Mouse (Mus musculus) embryonic facial prominence, embryonic 10.5 days (tissue): ENCODE measurements at regions not wholly inside any gene's neighbourhood (a gene's known extent, or its start where the extent isn't known, plus 50 kb on each side); places are given as distances from the start of the nearest gene placed in this dataset.

ENCODE experiments used
- DNase-seq: peaks from one replicate; pipeline ENCODE4 v3.0.0-alpha.2; 2017; ENCODE audit warnings: low spot score
- H3K27ac ChIP-seq: fragments of 300-500 bp; sonication (generic); replicated peaks from 2 replicates; pipeline ENCODE4 v1.5.1; 2016; ENCODE audit warnings: mild to moderate bottlenecking
- H3K27me3 ChIP-seq: fragments of 300-500 bp; sonication (generic); replicated peaks from 2 replicates; pipeline ENCODE4 v1.6.1; 2016; ENCODE audit warnings: low read depth, mild to moderate bottlenecking; ENCODE audit not compliant: poor library complexity, severe bottlenecking
- H3K36me3 ChIP-seq: fragments of 300-500 bp; sonication (generic); replicated peaks from 2 replicates; pipeline ENCODE4 v1.6.1; 2016; ENCODE audit warnings: mild to moderate bottlenecking, moderate library complexity
- H3K4me1 ChIP-seq: fragments of 300-500 bp; sonication (generic); 2 replicates; pipeline ENCODE4 v1.6.1; 2016
- H3K4me3 ChIP-seq: fragments of 300-500 bp; sonication (generic); 2 replicates; pipeline ENCODE4 v1.5.1; 2016; ENCODE audit warnings: mild to moderate bottlenecking, moderate library complexity
- H3K9me3 ChIP-seq: fragments of 300-500 bp; sonication (generic); 2 replicates; pipeline ENCODE4 v1.6.1; 2016; ENCODE audit warnings: mild to moderate bottlenecking
- WGBS: fragments of 180-500 bp; shearing (Covaris S2); methylation state at CpG from one replicate; pipeline ENCODE4 v1.1.7; 2016; 5-methylcytosine and 5-hydroxymethylcytosine counted together

DNA sequence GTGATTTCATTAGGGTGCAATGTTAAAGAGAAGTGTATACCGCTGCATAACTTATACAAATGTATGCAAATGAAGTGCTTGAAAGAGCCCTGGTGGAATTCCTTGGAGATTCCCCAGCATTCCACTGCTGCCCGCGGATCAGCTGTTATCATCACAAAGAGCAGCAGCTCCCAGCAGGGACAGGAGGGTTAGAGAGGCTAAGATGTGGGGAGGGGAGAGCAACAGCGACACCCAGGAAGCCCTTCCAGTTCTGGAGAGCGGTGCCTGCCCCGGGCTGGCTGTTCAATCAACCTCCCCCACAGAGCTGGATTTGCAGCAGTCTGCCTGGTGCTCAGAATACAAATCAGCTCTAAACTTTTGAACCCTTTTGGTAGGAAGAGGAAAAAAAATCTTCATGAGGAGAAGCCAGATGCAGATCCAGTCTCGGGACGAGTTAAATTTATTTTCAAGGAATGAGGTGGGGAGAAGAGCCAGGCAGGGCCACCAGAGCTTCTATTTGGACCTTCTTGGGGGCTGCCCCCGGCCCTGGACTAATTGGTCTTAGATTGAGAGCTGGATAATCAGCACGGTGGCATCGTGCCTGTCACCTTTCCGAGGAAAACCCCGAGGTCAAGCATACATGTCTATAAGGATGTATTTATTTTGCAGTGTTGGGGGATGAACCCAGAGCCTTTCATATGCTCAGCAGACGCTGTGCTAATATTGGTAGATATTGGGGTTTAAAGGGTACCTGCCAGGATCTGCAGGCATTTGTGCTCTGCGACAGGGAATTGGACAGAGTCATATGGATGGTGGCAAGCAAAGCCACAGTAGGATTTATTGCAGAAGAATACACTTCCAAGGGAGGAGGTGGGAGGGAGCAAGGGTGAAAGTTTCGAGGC lies 344.7 kb downstream of the Eipr1 start:
- WGBS = 8% methylated on average over 16 of the region's 16 CpGs
- H3K4me3 ChIP-seq = peak overlapping the region; percentile 19; the same call in 1 of the 2 replicates
- H3K4me1 ChIP-seq = peaks cover 24% of the 10 kb centered on the region

DNA sequence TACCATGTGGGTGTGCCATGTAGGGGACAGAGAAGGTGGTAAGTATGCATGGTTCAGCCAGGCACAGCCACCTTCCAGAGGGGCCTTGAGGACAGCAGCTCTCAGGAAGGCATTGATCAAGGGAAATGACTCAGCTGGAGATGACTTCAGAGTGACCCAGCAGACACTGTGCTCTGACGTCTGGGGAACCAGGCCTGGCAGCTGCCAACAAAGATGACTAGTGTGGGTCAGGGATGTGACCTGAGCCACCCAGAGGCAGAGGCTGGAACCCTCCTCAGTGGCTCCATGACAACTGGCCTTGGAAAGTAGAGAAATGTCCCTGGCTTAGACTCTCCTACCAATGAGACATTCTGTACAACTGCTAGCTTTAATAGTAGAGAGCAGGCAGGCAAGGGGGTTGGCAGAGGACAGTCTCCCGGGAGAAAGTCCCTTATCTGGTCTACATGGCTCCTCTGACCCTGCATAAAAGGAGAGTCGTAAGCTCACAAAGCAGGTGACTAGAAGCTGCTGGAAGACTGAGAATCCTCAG lies 348.5 kb downstream of the Eipr1 start:
- 0 out of 2 replicates have a peak, but pooled peaks cover 7% of the 10 kb centered on the region for H3K27me3 ChIP-seq
- no peak overlapping the region for H3K4me3 ChIP-seq
- H3K27ac ChIP-seq = no peak overlapping the region
- no peak for DNase-seq
- H3K36me3 ChIP-seq = no peaks in the 10 kb centered on the region
- H3K4me1 ChIP-seq = peaks cover 20% of the 10 kb centered on the region
- 68% methylated on average over 3 of the region's 3 CpGs for WGBS
- no peaks in the 10 kb centered on the region for H3K9me3 ChIP-seq

More for the DNA sequence above, 344.7 kb downstream of the Eipr1 start:
- H3K36me3 ChIP-seq = no peaks in the 10 kb centered on the region
- 0 out of 2 replicates have a peak, but pooled peaks cover 7% of the 10 kb centered on the region for H3K27me3 ChIP-seq
- H3K9me3 ChIP-seq = no peaks in the 10 kb centered on the region
- H3K27ac ChIP-seq = peak overlapping the region; percentile 54; the same call in 1 of the 2 replicates
- peak; percentile 59 for DNase-seq

DNA sequence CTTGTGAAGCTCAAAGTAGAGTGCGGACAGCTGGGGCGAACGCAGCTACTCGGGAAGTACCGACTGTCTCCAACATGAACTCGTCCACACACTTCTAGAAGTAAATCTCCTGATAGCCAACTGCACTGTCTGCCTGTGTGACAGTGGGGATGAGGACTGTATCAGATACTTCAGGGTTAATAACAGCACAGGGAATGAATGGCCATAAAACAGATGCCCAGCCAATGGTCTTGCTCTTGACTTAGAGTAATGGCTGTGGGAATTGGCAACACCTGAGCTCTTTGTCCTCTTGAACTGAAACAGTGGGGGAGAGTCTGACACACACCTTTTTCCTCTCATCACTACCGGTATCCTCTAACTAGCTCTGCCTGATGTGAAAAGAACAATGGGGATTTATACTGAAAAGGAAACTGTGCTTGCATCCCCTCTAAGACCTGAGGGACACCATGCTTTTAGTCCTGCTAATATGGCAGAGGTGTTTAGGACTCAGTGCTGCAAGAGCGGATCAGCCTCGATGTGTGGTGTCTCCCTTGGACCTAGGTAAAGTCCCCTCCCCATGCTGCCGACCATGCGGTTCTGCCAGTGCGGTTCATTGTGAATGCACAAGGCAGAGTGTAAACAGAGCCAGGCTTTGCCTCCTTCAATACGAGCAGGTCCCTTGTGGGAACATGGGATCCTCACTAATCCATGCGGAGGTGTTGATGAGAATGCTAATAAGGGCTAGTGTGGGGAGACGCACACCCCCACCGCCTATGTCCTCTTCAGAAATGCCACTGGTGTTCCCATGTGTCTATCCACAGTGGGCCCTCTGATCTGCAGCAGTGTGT lies 355.5 kb downstream of the Eipr1 start:
- no peak overlapping the region for H3K4me3 ChIP-seq
- H3K27ac ChIP-seq = 0 out of 2 replicates have a peak overlapping the region, but pooled peaks have one; percentile 19
- H3K27me3 ChIP-seq = no peaks in the 10 kb centered on the region
- no peak for DNase-seq
- no peaks in the 10 kb centered on the region for H3K36me3 ChIP-seq
- 77% methylated on average over 16 of the region's 16 CpGs for WGBS
- H3K4me1 ChIP-seq = no peaks in the 10 kb centered on the region
- H3K9me3 ChIP-seq = no peaks in the 10 kb centered on the region

DNA sequence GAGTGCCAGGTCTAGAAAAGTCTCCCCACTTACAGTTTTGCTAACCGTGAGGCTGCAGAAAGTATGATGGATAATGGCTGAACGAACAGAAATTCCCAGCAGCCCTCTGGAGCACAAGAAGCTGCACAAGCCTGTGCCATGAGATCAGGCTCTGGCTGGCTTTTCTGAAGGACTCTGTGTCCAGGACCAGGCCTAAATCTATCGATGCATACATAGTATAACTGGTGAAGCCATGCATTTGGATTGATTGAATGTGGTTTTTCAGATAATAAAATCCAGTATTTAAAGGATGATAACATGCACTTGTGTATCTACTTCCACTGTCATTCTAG lies 356.1 kb downstream of the Eipr1 start:
- 87% methylated on average over 3 of the region's 3 CpGs for WGBS
- no peaks in the 10 kb centered on the region for H3K9me3 ChIP-seq
- no peaks in the 10 kb centered on the region for H3K36me3 ChIP-seq
- DNase-seq = no peak
- H3K27me3 ChIP-seq = no peaks in the 10 kb centered on the region
- no peak overlapping the region for H3K27ac ChIP-seq
- no peaks in the 10 kb centered on the region for H3K4me1 ChIP-seq
- no peak overlapping the region for H3K4me3 ChIP-seq

GRCm38 (mm10) chr12:29118336-29118735 lies 366.7 kb downstream of the Eipr1 start:
- no peaks in the 10 kb centered on the region for H3K9me3 ChIP-seq
- no peaks in the 10 kb centered on the region for H3K36me3 ChIP-seq
- 82% methylated on average over 2 of the region's 2 CpGs for WGBS
- H3K4me1 ChIP-seq = 0 out of 2 replicates have a peak, but pooled peaks cover 3% of the 10 kb centered on the region
- no peak overlapping the region for H3K4me3 ChIP-seq
- no peaks in the 10 kb centered on the region for H3K27me3 ChIP-seq
- no peak overlapping the region for H3K27ac ChIP-seq
- DNase-seq = no peak

- H3K36me3 ChIP-seq = no peaks in the 10 kb centered on the region
- H3K27ac ChIP-seq = no peak overlapping the region
- 0 out of 2 replicates have a peak, but pooled peaks cover 3% of the 10 kb centered on the region for H3K4me1 ChIP-seq
- no peaks in the 10 kb centered on the region for H3K27me3 ChIP-seq
- peak; percentile 10 for DNase-seq
- no peaks in the 10 kb centered on the region for H3K9me3 ChIP-seq
- WGBS = 56% methylated on average over 2 of the region's 2 CpGs
- no peak overlapping the region for H3K4me3 ChIP-seq
These were observed 369.6 kb downstream of the Eipr1 start for GRCm38 (mm10) chr12:29121159-29121558.

DNA sequence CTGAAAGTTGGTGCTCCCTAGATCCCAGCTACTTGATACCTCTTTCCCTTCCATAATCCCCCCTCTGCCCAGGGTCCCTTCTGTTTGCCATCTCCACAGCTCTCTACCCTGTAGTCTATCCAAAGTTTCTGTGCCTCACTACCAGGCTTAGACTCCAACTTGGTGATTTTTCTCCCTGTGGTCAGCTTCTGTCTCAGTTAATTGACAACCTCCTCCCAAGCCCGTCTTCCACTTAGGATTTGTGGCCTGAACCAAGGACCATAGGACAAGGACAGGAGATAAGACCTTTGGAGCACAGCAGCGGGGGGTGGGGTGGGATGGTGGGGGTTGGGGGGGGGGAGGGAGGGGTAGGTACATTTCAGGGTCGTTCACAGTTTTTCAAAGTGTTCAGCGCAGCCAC lies 371.3 kb downstream of the Eipr1 start:
- no peak overlapping the region for H3K27ac ChIP-seq
- H3K9me3 ChIP-seq = no peaks in the 10 kb centered on the region
- no peaks in the 10 kb centered on the region for H3K27me3 ChIP-seq
- no peaks in the 10 kb centered on the region for H3K36me3 ChIP-seq
- no peak overlapping the region for H3K4me3 ChIP-seq
- 82% methylated on average over 4 of the region's 4 CpGs for WGBS
- H3K4me1 ChIP-seq = 0 out of 2 replicates have a peak, but pooled peaks cover 3% of the 10 kb centered on the region
- no peak for DNase-seq

GRCm38 (mm10) chr12:29124079-29124668 lies 372.6 kb downstream of the Eipr1 start:
- no peak overlapping the region for H3K27ac ChIP-seq
- H3K36me3 ChIP-seq = no peaks in the 10 kb centered on the region
- no peak for DNase-seq
- WGBS = 79% methylated on average over 7 of the region's 7 CpGs
- no peak overlapping the region for H3K4me3 ChIP-seq
- 0 out of 2 replicates have a peak, but pooled peaks cover 3% of the 10 kb centered on the region for H3K4me1 ChIP-seq
- H3K9me3 ChIP-seq = no peaks in the 10 kb centered on the region
- no peaks in the 10 kb centered on the region for H3K27me3 ChIP-seq

DNA sequence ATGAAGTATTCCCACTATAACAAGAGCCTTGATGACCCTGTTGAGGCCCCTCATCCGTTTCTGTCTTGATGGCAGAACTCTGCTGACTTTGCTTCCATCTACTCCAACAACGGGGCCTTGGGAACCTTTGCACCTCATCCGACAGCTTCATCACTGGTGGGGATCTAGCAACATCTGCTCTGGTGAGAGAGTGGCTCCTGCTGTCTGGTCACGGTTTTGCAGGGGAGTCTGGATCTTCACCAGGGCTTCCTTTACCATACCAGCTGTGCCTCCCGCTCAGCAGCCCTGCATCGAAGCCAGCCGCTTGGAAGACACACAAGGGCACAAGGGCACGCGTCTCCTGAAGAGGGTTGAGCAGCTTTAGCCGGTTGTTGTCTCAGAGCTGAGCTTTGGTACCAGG lies 377.2 kb downstream of the Eipr1 start:
- Histone ChIP-seq H3K27ac (no peak overlapping the region), H3K4me1 (no peaks in the 10 kb centered on the region), H3K4me3 (no peak overlapping the region), H3K9me3 (no peaks in the 10 kb centered on the region), H3K27me3 (no peaks in the 10 kb centered on the region), H3K36me3 (no peaks in the 10 kb centered on the region)
- peak; percentile 38 for DNase-seq
- 61% methylated on average over 10 of the region's 10 CpGs for WGBS

- H3K4me3 ChIP-seq = no peak overlapping the region
- H3K36me3 ChIP-seq = no peaks in the 10 kb centered on the region
- no peaks in the 10 kb centered on the region for H3K4me1 ChIP-seq
- H3K9me3 ChIP-seq = no peaks in the 10 kb centered on the region
- H3K27me3 ChIP-seq = no peaks in the 10 kb centered on the region
- H3K27ac ChIP-seq = no peak overlapping the region
- no peak for DNase-seq
- WGBS = 72% methylated on average over 4 of the region's 4 CpGs
These were observed 377.7 kb downstream of the Eipr1 start for GRCm38 (mm10) chr12:29129331-29129730.

DNA sequence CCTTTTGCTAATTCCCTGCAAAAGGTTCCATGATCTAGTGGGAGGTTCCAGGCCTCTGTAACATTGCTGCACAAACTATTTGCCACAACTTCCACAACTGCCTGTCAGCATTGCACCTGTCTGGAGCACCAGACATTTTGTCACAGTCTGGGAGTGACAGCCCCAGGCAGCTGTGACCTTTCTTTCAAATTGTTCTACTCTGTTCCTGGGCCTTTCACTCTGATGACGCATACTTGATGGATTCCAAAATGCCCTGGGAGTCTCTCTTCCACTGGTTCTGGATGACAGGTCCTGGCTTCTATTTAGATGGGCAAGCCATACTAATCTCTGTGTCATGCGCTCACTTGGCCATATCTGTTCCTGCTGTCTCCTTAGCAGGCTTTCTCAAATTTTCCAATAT lies 382.7 kb downstream of the Eipr1 start:
- Histone ChIP-seq H3K36me3 (no peaks in the 10 kb centered on the region), H3K27me3 (no peaks in the 10 kb centered on the region), H3K4me1 (no peaks in the 10 kb centered on the region), H3K27ac (no peak overlapping the region), H3K9me3 (no peaks in the 10 kb centered on the region), H3K4me3 (no peak overlapping the region)
- 86% methylated on average over 2 of the region's 2 CpGs for WGBS
- DNase-seq = no peak

GRCm38 (mm10) chr12:29136850-29137268 lies 385.3 kb downstream of the Eipr1 start:
- Histone ChIP-seq H3K36me3 (no peaks in the 10 kb centered on the region), H3K4me3 (no peak overlapping the region), H3K27me3 (no peaks in the 10 kb centered on the region), H3K9me3 (no peaks in the 10 kb centered on the region), H3K4me1 (peaks cover 8% of the 10 kb centered on the region; the same call in 1 of the 2 replicates), H3K27ac (no peak overlapping the region)
- WGBS = 87% methylated on average over 5 of the region's 5 CpGs
- DNase-seq = no peak
